Mouse (Mus musculus) forebrain, embryonic 16.5 days (tissue): ENCODE measurements at regions not wholly inside any gene's neighbourhood (a gene's known extent, or its start where the extent isn't known, plus 50 kb on each side); places are given as distances from the start of the nearest gene placed in this dataset.

Experiments used
- ATAC-seq: fragments of 200-750 bp; cut with Nextera tagmentation; 2 replicates; pipeline ENCODE4 v1.8.0; 2017; ENCODE audit warnings: mild to moderate bottlenecking, moderate library complexity
- H3K27ac ChIP-seq: fragments of 300-500 bp; sonication (generic); 2 replicates; pipeline ENCODE4 v1.5.1; 2014; ENCODE audit warnings: low read length, control low read depth
- H3K27me3 ChIP-seq: fragments of 300-500 bp; sonication (generic); replicated peaks from 2 replicates; pipeline ENCODE4 v1.6.1; 2014; ENCODE audit warnings: low read length; ENCODE audit not compliant: control insufficient read depth, insufficient read depth
- H3K36me3 ChIP-seq: fragments of 300-500 bp; sonication (generic); 2 replicates; pipeline ENCODE4 v1.6.1; 2014; ENCODE audit not compliant: control insufficient read depth, insufficient read depth
- H3K4me1 ChIP-seq: fragments of 300-500 bp; sonication (generic); replicated peaks from 2 replicates; pipeline ENCODE4 v1.6.1; 2014; ENCODE audit warnings: low read length; ENCODE audit not compliant: control insufficient read depth, insufficient read depth
- H3K4me2 ChIP-seq: fragments of 300-500 bp; sonication (generic); 2 replicates; pipeline ENCODE4 v1.6.1; 2014; ENCODE audit warnings: mild to moderate bottlenecking, low read length, control low read depth
- H3K4me3 ChIP-seq: fragments of 300-500 bp; sonication (generic); replicated peaks from 2 replicates; pipeline ENCODE4 v1.5.1; 2014; ENCODE audit warnings: mild to moderate bottlenecking, low read length, control low read depth
- H3K9ac ChIP-seq: fragments of 300-500 bp; sonication (generic); replicated peaks from 2 replicates; pipeline ENCODE4 v1.6.1; 2014; ENCODE audit warnings: low read depth, low read length, control low read depth
- H3K9me3 ChIP-seq: fragments of 300-500 bp; sonication (generic); 2 replicates; pipeline ENCODE4 v1.6.1; 2016; ENCODE audit warnings: low read length; ENCODE audit not compliant: control insufficient read depth
- WGBS: fragments of 180-500 bp; shearing (Covaris S2); extraction: QIAGEN DNeasy Blood & Tissue Kit; methylation state at CpG from one replicate; pipeline ENCODE4 v1.1.7; 2014; 5-methylcytosine and 5-hydroxymethylcytosine counted together

- no peaks in the 10 kb centered on the region for H3K9me3 ChIP-seq
- H3K27me3 ChIP-seq: no peaks in the 10 kb centered on the region
- no peak overlapping the region for H3K9ac ChIP-seq
- no peak overlapping the region for H3K4me3 ChIP-seq
- no peaks in the 10 kb centered on the region for H3K4me1 ChIP-seq
- 80% methylated on average over 3 of the region's 3 CpGs for WGBS
- H3K4me2 ChIP-seq: no peak overlapping the region
- no peak overlapping the region for H3K27ac ChIP-seq
- no peak for ATAC-seq
- no peaks in the 10 kb centered on the region for H3K36me3 ChIP-seq
Measured at GRCm38 (mm10) chr1:164678303-164678702, 118.1 kb upstream of the Dpt start.

GRCm38 (mm10) chr1:164652244-164652643, 144.2 kb upstream of the Dpt start:
- H3K4me1 ChIP-seq: no peaks in the 10 kb centered on the region
- H3K4me3 ChIP-seq: no peak overlapping the region
- no peak overlapping the region for H3K9ac ChIP-seq
- H3K9me3 ChIP-seq: no peaks in the 10 kb centered on the region
- H3K27ac ChIP-seq: no peak overlapping the region
- H3K27me3 ChIP-seq: no peaks in the 10 kb centered on the region
- H3K36me3 ChIP-seq: no peaks in the 10 kb centered on the region
- 94% methylated on average over 1 of the region's 1 CpGs for WGBS
- ATAC-seq: no peak
- no peak overlapping the region for H3K4me2 ChIP-seq

- 92% methylated on average over 7 of the region's 7 CpGs for WGBS
- no peak for ATAC-seq
- H3K36me3 ChIP-seq: no peaks in the 10 kb centered on the region
Measured at GRCm38 (mm10) chr1:164637901-164638462, 158.5 kb upstream of the Dpt start.

GRCm38 (mm10) chr1:164631679-164632078, 164.8 kb upstream of the Dpt start:
- 86% methylated on average over 6 of the region's 6 CpGs for WGBS

More at GRCm38 (mm10) chr1:164637901-164638462, 158.5 kb upstream of the Dpt start:
- no peak overlapping the region for H3K9ac ChIP-seq
- no peak overlapping the region for H3K4me2 ChIP-seq
- no peak overlapping the region for H3K27ac ChIP-seq
- no peak overlapping the region for H3K4me3 ChIP-seq
- H3K9me3 ChIP-seq: no peaks in the 10 kb centered on the region
- no peaks in the 10 kb centered on the region for H3K27me3 ChIP-seq
- H3K4me1 ChIP-seq: no peaks in the 10 kb centered on the region

GRCm38 (mm10) chr1:164628840-164629239, 167.6 kb upstream of the Dpt start:
- H3K4me3 ChIP-seq: no peak overlapping the region
- ATAC-seq: no peak
- no peaks in the 10 kb centered on the region for H3K4me1 ChIP-seq
- no peaks in the 10 kb centered on the region for H3K36me3 ChIP-seq
- H3K27ac ChIP-seq: no peak overlapping the region
- H3K4me2 ChIP-seq: no peak overlapping the region
- no peak overlapping the region for H3K9ac ChIP-seq
- WGBS: 87% methylated on average over 8 of the region's 8 CpGs
- no peaks in the 10 kb centered on the region for H3K27me3 ChIP-seq
- no peaks in the 10 kb centered on the region for H3K9me3 ChIP-seq

More at GRCm38 (mm10) chr1:164631679-164632078, 164.8 kb upstream of the Dpt start:
- no peaks in the 10 kb centered on the region for H3K27me3 ChIP-seq
- H3K4me2 ChIP-seq: no peak overlapping the region
- ATAC-seq: no peak
- no peaks in the 10 kb centered on the region for H3K9me3 ChIP-seq
- no peaks in the 10 kb centered on the region for H3K36me3 ChIP-seq
- H3K9ac ChIP-seq: no peak overlapping the region
- H3K4me1 ChIP-seq: no peaks in the 10 kb centered on the region
- no peak overlapping the region for H3K4me3 ChIP-seq
- no peak overlapping the region for H3K27ac ChIP-seq

GRCm38 (mm10) chr1:164622946-164623345, 164.8 kb upstream of the Atp1b1 start:
- Histone ChIP-seq H3K27ac (no peak overlapping the region), H3K27me3 (no peaks in the 10 kb centered on the region), H3K36me3 (no peaks in the 10 kb centered on the region), H3K4me1 (no peaks in the 10 kb centered on the region), H3K9ac (no peak overlapping the region), H3K9me3 (no peaks in the 10 kb centered on the region), H3K4me2 (no peak overlapping the region), H3K4me3 (no peak overlapping the region)
- ATAC-seq: no peak
- 97% methylated on average over 4 of the region's 4 CpGs for WGBS

GRCm38 (mm10) chr1:164622417-164622816, 164.3 kb upstream of the Atp1b1 start:
- Histone ChIP-seq H3K9ac (no peak overlapping the region), H3K4me1 (no peaks in the 10 kb centered on the region), H3K4me3 (no peak overlapping the region), H3K9me3 (no peaks in the 10 kb centered on the region), H3K4me2 (no peak overlapping the region), H3K36me3 (no peaks in the 10 kb centered on the region), H3K27ac (no peak overlapping the region), H3K27me3 (no peaks in the 10 kb centered on the region)
- WGBS: 90% methylated on average over 3 of the region's 3 CpGs
- no peak for ATAC-seq

GRCm38 (mm10) chr1:164620129-164620528, 162.0 kb upstream of the Atp1b1 start:
- WGBS: 88% methylated on average over 1 of the region's 1 CpGs

GRCm38 (mm10) chr1:164617871-164618270, 159.7 kb upstream of the Atp1b1 start:
- Histone ChIP-seq H3K9me3 (no peaks in the 10 kb centered on the region), H3K27ac (no peak overlapping the region), H3K27me3 (no peaks in the 10 kb centered on the region), H3K4me3 (no peak overlapping the region), H3K4me2 (no peak overlapping the region), H3K9ac (no peak overlapping the region), H3K36me3 (no peaks in the 10 kb centered on the region), H3K4me1 (no peaks in the 10 kb centered on the region)
- no peak for ATAC-seq

More at GRCm38 (mm10) chr1:164620129-164620528, 162.0 kb upstream of the Atp1b1 start:
- no peaks in the 10 kb centered on the region for H3K27me3 ChIP-seq
- H3K9ac ChIP-seq: no peak overlapping the region
- H3K27ac ChIP-seq: no peak overlapping the region
- no peak overlapping the region for H3K4me3 ChIP-seq
- no peak overlapping the region for H3K4me2 ChIP-seq
- H3K9me3 ChIP-seq: no peaks in the 10 kb centered on the region
- no peaks in the 10 kb centered on the region for H3K36me3 ChIP-seq
- ATAC-seq: no peak
- H3K4me1 ChIP-seq: no peaks in the 10 kb centered on the region

- no peak for ATAC-seq
- Histone ChIP-seq H3K4me2 (no peak overlapping the region), H3K36me3 (no peaks in the 10 kb centered on the region), H3K4me3 (no peak overlapping the region), H3K9me3 (no peaks in the 10 kb centered on the region), H3K9ac (no peak overlapping the region), H3K4me1 (no peaks in the 10 kb centered on the region; the same call in 1 of the 2 replicates), H3K27me3 (no peaks in the 10 kb centered on the region), H3K27ac (no peak overlapping the region)
- 42% methylated on average over 5 of the region's 5 CpGs for WGBS
Measured at GRCm38 (mm10) chr1:164607061-164607460, 148.9 kb upstream of the Atp1b1 start.
